In genomic region chr5:65454771-65455170, GRCm38 (mm10) we compare ENCODE assay signal across 17 mouse cellular contexts. TPM values are rescaled to one million over a fixed set of nuclear protein-coding genes. Genes with fewer than 3 reads are reported as not detected.
DNase-seq lines count a peak whose midpoint lies in the region; ATAC-seq lines count a peak whose summit lies in the region.
"Had no signal": no experiment of that assay in that cellular context is flagged by ENCODE, and none has a peak within 500 bp of the region (broad histone marks: within the 10 kb centered on the region; RNA-seq: fewer than 3 reads in every experiment).

No protein-coding gene starts in this region.

- no peak overlapping the region for H3K27ac ChIP-seq in midbrain, embryonic 11.5 days (ENCODE audit: low read depth, low read length)
- H3K27ac ChIP-seq: hindbrain, embryonic 10.5 days; kidney, embryonic 15.5 days had no signal

- no peak overlapping the region for H3K4me3 ChIP-seq in midbrain, embryonic 11.5 days (ENCODE audit: low read depth, low read length)
- H3K4me3 ChIP-seq: hindbrain, embryonic 10.5 days; kidney, embryonic 15.5 days; megakaryocyte, embryonic 14.5 days had no signal

- 74% methylated on average over 5 of the region's 5 CpGs for WGBS in midbrain, embryonic 11.5 days

- peak; percentile 72 for DNase-seq in adrenal gland, adult 2 months
- DNase-seq in adrenal gland, adult 18-20 months (ENCODE audit: low spot score in 2 of 2): no peak
- DNase-seq in NIH3T3 (ENCODE audit: low read depth): peak; percentile 76
- DNase-seq in heart, adult 18-20 months: peak; percentile 61 to 81
- peak; percentile 45 to 51 for DNase-seq in heart, postnatal 14 days
- no peak for DNase-seq in left cerebral cortex, adult 8-10 months (ENCODE audit: low spot score in 2 of 2)
- DNase-seq in midbrain, embryonic 11.5 days (ENCODE audit: low spot score, missing footprints): no peak
- no peak for DNase-seq in cerebellum, adult 11 months
- DNase-seq: cerebellum, adult 9-11 months; liver; thymus, postnatal 4 days had no signal

- H3K4me2 ChIP-seq in midbrain, embryonic 11.5 days: no peak overlapping the region
- H3K4me2 ChIP-seq: kidney, embryonic 15.5 days had no signal

- ATAC-seq in midbrain, embryonic 11.5 days (ENCODE audit: low FRiP score): no peak
- ATAC-seq: forebrain, embryonic 14.5 days had no signal

- intact Hi-C loops in heart, postnatal 14 days (cut with DNase I): no loop called here

- H3K4me1 ChIP-seq in midbrain, embryonic 11.5 days (ENCODE audit: control insufficient read depth, insufficient read depth, low read length): no peaks in the 10 kb centered on the region
- H3K4me1 ChIP-seq: hindbrain, embryonic 10.5 days had no signal

- H3K36me3 ChIP-seq in midbrain, embryonic 11.5 days (ENCODE audit: control insufficient read depth, insufficient read depth, low read length): no peaks in the 10 kb centered on the region

- no peak overlapping the region for H3K9ac ChIP-seq in midbrain, embryonic 11.5 days (ENCODE audit: low read length)
- H3K9ac ChIP-seq: kidney, embryonic 15.5 days had no signal

- no peaks in the 10 kb centered on the region for H3K27me3 ChIP-seq in midbrain, embryonic 11.5 days (ENCODE audit: control insufficient read depth, insufficient read depth, low read length)
- H3K27me3 ChIP-seq: kidney, embryonic 15.5 days; megakaryocyte, embryonic 14.5 days had no signal

- no peaks in the 10 kb centered on the region for H3K9me3 ChIP-seq in midbrain, embryonic 11.5 days (ENCODE audit: control insufficient read depth, low read length)
- H3K9me3 ChIP-seq: G1E; hindbrain, embryonic 10.5 days; kidney, embryonic 15.5 days; megakaryocyte, embryonic 14.5 days had no signal

RNA-seq across cellular contexts. Expression of gene Ugdh, which starts 19.0 kb away (rescaled TPM):
- total RNA-seq in adrenal gland, adult 2 months (2021): 10 to 100 TPM; 71.8 to 82.5 TPM
- polyA plus RNA-seq in adrenal gland, adult 2 months (2012; rRNA removed): 5.7 and 5.9 TPM in 2 replicates
- total RNA-seq in adrenal gland, adult 18-20 months (2021): 100 to 1,000 TPM in 1 of 2 experiments, 10 to 100 TPM in 1; 64.0 to 114 TPM
- 10 to 100 TPM; 14.2 to 22.1 TPM for total RNA-seq in heart, adult 18-20 months (2021)
- 10 to 100 TPM; 23.2 to 25.1 TPM for total RNA-seq in heart, postnatal 14 days (2021)
- 10 to 100 TPM; 30.2 to 34.2 (median 31.3) TPM for total RNA-seq in left cerebral cortex, adult 8-10 months (2022)
- polyA plus RNA-seq in midbrain, embryonic 11.5 days (2014; fragmentation: Nextera tagmentation; extraction: Ambion mirVana): 55.0 and 63.3 TPM in 2 replicates

RNA-seq across cellular contexts. Expression of gene Gm43552, which starts 37.9 kb away (rescaled TPM):
- total RNA-seq in adrenal gland, adult 2 months (2021): 1 to 10 TPM in 1 of 2 experiments, not detected in 1; 1.2 TPM
- polyA plus RNA-seq in adrenal gland, adult 2 months (2012; rRNA removed): 8.3 TPM in 1 of 2 replicates, not detected in the other
- total RNA-seq in adrenal gland, adult 18-20 months (2021): 1 to 10 TPM in 1 of 2 experiments, not detected in 1; 1.2 TPM
- total RNA-seq in heart, adult 18-20 months (2021): 1 to 10 TPM in 1 of 2 experiments, not detected in 1; 4.0 TPM
- total RNA-seq in heart, postnatal 14 days (2021): 1 to 10 TPM in 1 of 2 experiments, not detected in 1; 1.3 TPM
- total RNA-seq in left cerebral cortex, adult 8-10 months (2022): 1 to 10 TPM in 1 of 4 experiments, not detected in 3; 4.7 TPM
- not detected in 2 replicates for polyA plus RNA-seq in midbrain, embryonic 11.5 days (2014; fragmentation: Nextera tagmentation; extraction: Ambion mirVana)
- total RNA-seq: G1E had no signal
- polyA plus RNA-seq: embryonic facial prominence, embryonic 11.5 days; forebrain, embryonic 14.5 days; hindbrain, embryonic 10.5 days; kidney, embryonic 15.5 days had no signal

Comparison
In these comparisons a context has a peak if more than half of its experiments do, and no peak if none do; other contexts are left out.
1. DNase-seq: peak in adrenal gland, adult 2 months (single experiment), NIH3T3 (single experiment), heart, adult 18-20 months (2 of 2) and heart, postnatal 14 days (2 of 2); none in adrenal gland, adult 18-20 months (0 of 2), left cerebral cortex, adult 8-10 months (0 of 2), midbrain, embryonic 11.5 days (single experiment) and cerebellum, adult 11 months (single experiment).